Mouse (Mus musculus): ENCODE results near the gene Pfn3. TPM values are rescaled to one million over a fixed set of nuclear protein-coding genes. Genes with fewer than 3 reads are reported as not detected.

The Pfn3 gene
- not detected in 2 replicates for polyA plus RNA-seq (2012; rRNA removed)

- H3K36me3 ChIP-seq (ENCODE audit: control insufficient read depth, insufficient read depth, low read length) = no peaks in the 10 kb centered on the region
- H3K27ac ChIP-seq (ENCODE audit: insufficient read depth, low read depth, low read length) = no peak within 1 kb of the TSS
- peaks cover 5% of the 10 kb centered on the region for H3K27me3 ChIP-seq (ENCODE audit: control insufficient read depth, insufficient read depth, low read length)
- no peak for TF ChIP-seq POLR2A (IDR thresholded peaks at IDR 0.05; ENCODE audit: low read depth, low read length)
- TF ChIP-seq CTCF (IDR thresholded peaks at IDR 0.05; ENCODE audit: extremely low read depth, insufficient read length, insufficient replicate concordance, low read depth, low read length) = no peak
- H3K4me3 ChIP-seq (ENCODE audit: low read depth, low read length) = peak within 1 kb of the TSS; percentile 12; the same call in 1 of the 2 replicates
- 26% methylated on average over 41 of the region's 41 CpGs for WGBS
- peaks cover 7% of the 10 kb centered on the region for H3K4me1 ChIP-seq (ENCODE audit: control insufficient read depth, insufficient read depth, insufficient read length, low read length)
These were observed at the start of gene Pfn3 for GRCm38 (mm10) chr13:55414743-55415380. TSS of gene Pfn3 (minus strand) at chr13:55415232.

- H3K4me3 ChIP-seq (ENCODE audit: low read depth, low read length) = peak within 1 kb of the TSS; percentile 64
- WGBS = 1% methylated on average over 77 of the region's 84 CpGs
- no peak for TF ChIP-seq CTCF (IDR thresholded peaks at IDR 0.05; ENCODE audit: extremely low read depth, insufficient read length, insufficient replicate concordance, low read depth, low read length)
- TF ChIP-seq POLR2A (IDR thresholded peaks at IDR 0.05; ENCODE audit: low read depth, low read length) = no peak
- H3K27me3 ChIP-seq (ENCODE audit: control insufficient read depth, insufficient read depth, low read length) = 0 out of 2 replicates have a peak, but pooled peaks cover 5% of the 10 kb centered on the region
- H3K4me1 ChIP-seq (ENCODE audit: control insufficient read depth, insufficient read depth, insufficient read length, low read length) = peaks cover 12% of the 10 kb centered on the region
- H3K36me3 ChIP-seq (ENCODE audit: control insufficient read depth, insufficient read depth, low read length) = peaks cover 19% of the 10 kb centered on the region
- no peak within 1 kb of the TSS for H3K27ac ChIP-seq (ENCODE audit: insufficient read depth, low read depth, low read length)
These were observed 49.2 kb upstream of the Pfn3 start, which contains the start of gene Prr7 for GRCm38 (mm10) chr13:55464027-55464884. TSS of gene Prr7 (plus strand) at chr13:55464267.

GRCm38 (mm10) chr13:55463399-55464026 lies 48.5 kb upstream of the Pfn3 start:
- Histone ChIP-seq H3K36me3 (ENCODE audit: control insufficient read depth, insufficient read depth, low read length) (peaks cover 25% of the 10 kb centered on the region), H3K27ac (ENCODE audit: insufficient read depth, low read depth, low read length) (no peak overlapping the region), H3K4me1 (ENCODE audit: control insufficient read depth, insufficient read depth, insufficient read length, low read length) (peaks cover 12% of the 10 kb centered on the region), H3K27me3 (ENCODE audit: control insufficient read depth, insufficient read depth, low read length) (0 out of 2 replicates have a peak, but pooled peaks cover 5% of the 10 kb centered on the region), H3K4me3 (ENCODE audit: low read depth, low read length) (peak overlapping the region; percentile 64)
- 20% methylated on average over 14 of the region's 14 CpGs for WGBS
- TF ChIP-seq POLR2A (IDR thresholded peaks at IDR 0.05; ENCODE audit: low read depth, low read length) = no peak
- no peak for TF ChIP-seq CTCF (IDR thresholded peaks at IDR 0.05; ENCODE audit: extremely low read depth, insufficient read length, insufficient replicate concordance, low read depth, low read length)

- Histone ChIP-seq H3K27ac (ENCODE audit: insufficient read depth, low read depth, low read length) (no peak overlapping the region), H3K4me1 (ENCODE audit: control insufficient read depth, insufficient read depth, insufficient read length, low read length) (peaks cover 12% of the 10 kb centered on the region), H3K4me3 (ENCODE audit: low read depth, low read length) (no peak overlapping the region), H3K36me3 (ENCODE audit: control insufficient read depth, insufficient read depth, low read length) (peaks cover 29% of the 10 kb centered on the region), H3K27me3 (ENCODE audit: control insufficient read depth, insufficient read depth, low read length) (0 out of 2 replicates have a peak, but pooled peaks cover 5% of the 10 kb centered on the region)
- TF ChIP-seq POLR2A (IDR thresholded peaks at IDR 0.05; ENCODE audit: low read depth, low read length) (no peak), CTCF (IDR thresholded peaks at IDR 0.05; ENCODE audit: extremely low read depth, insufficient read length, insufficient replicate concordance, low read depth, low read length) (no peak)
- 66% methylated on average over 2 of the region's 2 CpGs for WGBS
These were observed 47.9 kb upstream of the Pfn3 start for GRCm38 (mm10) chr13:55462965-55463364.

GRCm38 (mm10) chr13:55451785-55452549 lies 36.9 kb upstream of the Pfn3 start:
- H3K27ac ChIP-seq (ENCODE audit: insufficient read depth, low read depth, low read length) = peak overlapping the region; percentile 48

GRCm38 (mm10) chr13:55451296-55451695 lies 36.3 kb upstream of the Pfn3 start:
- Histone ChIP-seq H3K4me1 (ENCODE audit: control insufficient read depth, insufficient read depth, insufficient read length, low read length) (peaks cover 53% of the 10 kb centered on the region), H3K27ac (ENCODE audit: insufficient read depth, low read depth, low read length) (peak overlapping the region; percentile 30; the same call in 1 of the 2 replicates), H3K4me3 (ENCODE audit: low read depth, low read length) (no peak overlapping the region), H3K36me3 (ENCODE audit: control insufficient read depth, insufficient read depth, low read length) (peaks cover 54% of the 10 kb centered on the region), H3K27me3 (ENCODE audit: control insufficient read depth, insufficient read depth, low read length) (no peaks in the 10 kb centered on the region)
- TF ChIP-seq CTCF (IDR thresholded peaks at IDR 0.05; ENCODE audit: extremely low read depth, insufficient read length, insufficient replicate concordance, low read depth, low read length) (no peak), POLR2A (IDR thresholded peaks at IDR 0.05; ENCODE audit: low read depth, low read length) (no peak)
- 77% methylated on average over 10 of the region's 10 CpGs for WGBS

More at GRCm38 (mm10) chr13:55451785-55452549, 36.9 kb upstream of the Pfn3 start:
- peak overlapping the region; percentile 4; the same call in 1 of the 2 replicates for H3K4me3 ChIP-seq (ENCODE audit: low read depth, low read length)
- TF ChIP-seq CTCF (IDR thresholded peaks at IDR 0.05; ENCODE audit: extremely low read depth, insufficient read length, insufficient replicate concordance, low read depth, low read length) (no peak), POLR2A (IDR thresholded peaks at IDR 0.05; ENCODE audit: low read depth, low read length) (no peak)
- 47% methylated on average over 16 of the region's 16 CpGs for WGBS
- H3K4me1 ChIP-seq (ENCODE audit: control insufficient read depth, insufficient read depth, insufficient read length, low read length) = peaks cover 46% of the 10 kb centered on the region
- peaks cover 57% of the 10 kb centered on the region for H3K36me3 ChIP-seq (ENCODE audit: control insufficient read depth, insufficient read depth, low read length)
- no peaks in the 10 kb centered on the region for H3K27me3 ChIP-seq (ENCODE audit: control insufficient read depth, insufficient read depth, low read length)

Data from small intestine, adult 2 months (tissue).